Mouse (Mus musculus): ENCODE measurements around the gene Apoa2. TPM values are rescaled to one million over a fixed set of nuclear protein-coding genes. Genes with fewer than 3 reads are reported as not detected.

Gene Apoa2
- 4.0 and 5.1 TPM in 2 replicates for polyA plus RNA-seq (2015; fragmentation: Nextera tagmentation; extraction: Ambion mirVana)

DNA sequence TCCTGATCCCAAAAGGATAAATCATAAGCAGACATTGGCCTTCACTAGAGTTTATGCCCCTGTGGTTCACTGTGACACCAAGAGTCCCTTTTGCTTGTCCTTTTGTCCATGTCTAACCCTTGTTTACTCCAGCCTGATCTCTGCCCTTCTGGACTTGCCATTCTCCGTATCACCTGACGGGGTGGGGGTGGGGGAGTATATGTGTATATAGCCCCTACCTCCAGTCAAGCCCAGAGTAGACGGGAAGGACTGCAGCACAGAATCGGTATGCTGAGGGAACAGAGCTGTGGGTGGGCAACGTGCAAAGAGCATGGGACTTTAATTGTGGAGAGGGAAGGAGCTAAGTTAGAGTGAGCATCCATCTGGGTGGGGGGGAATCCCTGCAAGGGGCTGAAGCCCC lies at the start of gene Apoa2:
Apoa2 (plus strand) TSS at position 198 of the 400 bp plus-strand sequence.
- no peak for DNase-seq (ENCODE audit: low spot score)

DNA sequence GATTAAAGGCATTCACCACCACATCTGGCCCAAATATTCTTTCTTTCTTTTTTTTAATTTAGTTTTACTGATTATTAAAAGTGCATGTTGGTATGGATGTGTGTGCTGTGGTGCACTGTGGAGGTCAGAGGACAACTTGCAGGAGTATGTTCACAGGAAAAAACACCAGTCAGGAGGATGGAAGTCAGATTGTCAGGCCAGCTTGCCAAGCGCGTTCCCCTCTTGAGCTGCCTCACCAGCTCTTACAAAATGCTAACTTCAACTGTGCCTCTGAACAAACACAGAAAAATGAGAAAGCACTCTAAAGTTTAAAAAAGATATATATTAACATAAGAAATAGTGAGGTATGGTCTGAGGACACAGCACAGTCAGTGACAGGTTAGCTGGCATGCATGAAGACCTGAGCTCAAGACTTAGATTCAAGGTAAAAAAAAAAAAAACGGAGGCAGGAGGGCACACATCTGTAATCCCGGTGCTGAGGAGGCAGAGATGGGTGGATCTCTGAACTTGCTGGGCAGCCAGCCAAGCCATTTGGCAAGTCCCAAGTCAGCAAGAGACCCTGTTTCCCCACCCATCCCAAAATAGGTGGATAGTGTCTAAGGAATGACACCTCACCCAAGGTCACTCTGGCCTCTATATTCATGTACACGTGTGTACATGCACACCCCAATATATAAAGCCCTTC lies 45.2 kb upstream of the Apoa2 start:
- DNase-seq (ENCODE audit: low spot score), result no peak

DNA sequence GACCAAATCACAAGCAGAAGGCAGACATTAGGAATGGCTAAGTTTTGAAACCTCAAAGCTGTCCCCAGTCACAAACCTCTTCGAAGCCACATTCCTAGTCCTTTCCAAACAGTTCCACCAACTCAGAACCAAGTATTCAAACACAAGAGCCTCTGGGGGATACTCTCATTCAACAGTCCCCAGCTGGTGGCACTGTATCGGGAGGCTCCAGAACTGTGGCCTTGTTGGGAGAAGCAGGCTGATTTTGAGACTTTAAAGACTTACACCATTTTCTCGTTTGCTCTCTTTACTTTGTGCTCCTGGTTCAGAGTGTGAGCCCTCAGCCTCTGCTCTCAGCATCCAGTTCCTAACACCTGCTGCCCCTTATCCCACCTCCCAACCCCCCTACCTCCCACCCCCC lies 41.8 kb upstream of the Apoa2 start:
- no peak for DNase-seq (ENCODE audit: low spot score)

GRCm38 (mm10) chr1:171183620-171184019 lies 41.2 kb upstream of the Apoa2 start:
- DNase-seq (ENCODE audit: low spot score), result no peak

- peak; percentile 25 for DNase-seq (ENCODE audit: low spot score)
These were observed 40.5 kb upstream of the Apoa2 start for GRCm38 (mm10) chr1:171184314-171184713.

DNA sequence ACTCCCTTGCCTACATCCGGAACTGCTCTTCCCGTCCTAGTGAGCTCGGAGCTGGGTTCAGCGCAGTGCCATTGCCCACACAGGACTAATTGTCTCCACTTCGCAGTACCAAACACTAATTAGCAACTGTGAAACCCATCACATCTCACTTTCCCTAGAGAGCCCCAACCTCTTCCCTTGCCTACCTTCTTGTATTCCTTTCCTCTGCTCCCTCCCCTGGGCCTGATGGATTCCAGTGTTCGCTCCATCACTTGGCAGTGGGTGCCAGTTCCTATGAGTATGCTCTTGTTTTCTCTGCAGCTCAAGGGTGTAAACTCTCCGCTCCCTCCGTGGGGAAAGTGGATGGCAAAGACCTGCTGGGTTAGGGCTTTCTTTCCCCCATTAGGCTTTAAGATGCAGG lies 39.2 kb upstream of the Apoa2 start:
- DNase-seq (ENCODE audit: low spot score), result no peak

- DNase-seq (ENCODE audit: low spot score), result no peak
These were observed 36.8 kb upstream of the Apoa2 start for GRCm38 (mm10) chr1:171187851-171188700.

DNA sequence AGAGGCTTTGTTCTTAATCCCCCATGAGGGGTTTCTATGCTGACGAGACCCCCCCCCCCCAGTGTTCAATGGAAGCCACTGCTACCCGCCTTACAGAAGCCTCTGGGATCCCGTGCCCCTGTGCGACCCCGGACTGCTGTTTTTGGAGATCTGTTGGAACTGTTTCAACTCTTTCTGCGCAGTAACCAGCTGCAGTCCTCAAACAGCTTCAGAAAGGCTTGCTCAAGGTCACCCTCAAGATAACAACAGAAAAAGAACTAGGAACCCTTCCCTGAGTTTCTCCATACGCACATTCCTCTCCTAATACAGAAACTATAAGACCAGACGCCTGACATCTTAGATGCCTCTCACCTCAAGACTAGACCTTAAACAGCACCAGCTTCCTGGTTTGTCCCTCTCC lies 35.8 kb upstream of the Apoa2 start:
- no peak for DNase-seq (ENCODE audit: low spot score)

DNA sequence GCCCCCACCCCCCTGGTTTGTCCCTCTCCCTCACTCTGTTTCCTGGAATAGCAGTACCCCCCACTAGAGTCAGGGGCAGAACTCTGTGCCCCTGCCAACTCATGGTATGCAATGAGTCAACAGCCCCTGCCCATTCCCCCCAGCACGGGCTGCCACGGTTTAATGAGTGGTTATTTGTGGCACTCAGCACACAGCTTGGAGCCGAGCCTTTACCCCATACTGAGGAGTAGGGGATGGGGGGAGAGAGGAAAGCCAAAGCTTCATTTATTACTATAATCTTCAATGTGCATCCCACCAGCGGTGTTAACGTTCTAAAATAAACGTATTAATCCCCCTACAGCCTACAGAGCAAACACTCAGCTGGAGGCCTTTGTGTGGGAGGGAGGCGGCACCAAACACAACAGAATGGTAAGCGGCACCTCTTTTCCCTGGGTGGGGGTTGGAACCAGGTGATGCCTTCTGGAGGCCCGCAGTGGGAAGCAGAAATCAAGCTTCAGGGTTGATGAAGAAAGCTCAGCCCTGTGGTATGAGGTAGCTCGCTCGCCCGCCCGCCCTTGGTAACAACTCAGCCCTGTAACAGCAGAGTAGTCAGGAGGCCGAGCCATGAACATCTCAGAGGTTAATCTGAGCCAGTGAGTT lies 35.3 kb upstream of the Apoa2 start:
- no peak for DNase-seq (ENCODE audit: low spot score)

- no peak for DNase-seq (ENCODE audit: low spot score)
These were observed 34.0 kb upstream of the Apoa2 start for GRCm38 (mm10) chr1:171190832-171191231.

DNA sequence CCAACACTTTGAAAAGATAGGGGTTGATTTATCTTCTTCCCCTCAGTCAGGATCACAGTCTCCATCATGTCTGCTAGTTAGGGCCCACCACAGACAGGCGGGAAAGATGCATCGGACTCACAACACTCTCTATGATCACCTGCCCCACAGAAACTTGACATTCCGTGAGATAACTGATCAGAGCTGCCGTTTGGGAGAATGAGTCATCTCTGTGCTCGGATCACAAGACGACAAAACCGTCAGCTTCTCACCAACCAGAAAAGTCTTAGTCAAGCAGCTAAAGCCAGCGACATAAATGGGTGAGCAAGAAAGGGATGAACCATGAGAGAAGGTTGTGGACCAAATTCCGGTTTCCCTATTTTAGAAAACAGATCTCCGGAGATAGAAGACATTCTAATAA lies 32.6 kb upstream of the Apoa2 start:
- no peak for DNase-seq (ENCODE audit: low spot score)

DNA sequence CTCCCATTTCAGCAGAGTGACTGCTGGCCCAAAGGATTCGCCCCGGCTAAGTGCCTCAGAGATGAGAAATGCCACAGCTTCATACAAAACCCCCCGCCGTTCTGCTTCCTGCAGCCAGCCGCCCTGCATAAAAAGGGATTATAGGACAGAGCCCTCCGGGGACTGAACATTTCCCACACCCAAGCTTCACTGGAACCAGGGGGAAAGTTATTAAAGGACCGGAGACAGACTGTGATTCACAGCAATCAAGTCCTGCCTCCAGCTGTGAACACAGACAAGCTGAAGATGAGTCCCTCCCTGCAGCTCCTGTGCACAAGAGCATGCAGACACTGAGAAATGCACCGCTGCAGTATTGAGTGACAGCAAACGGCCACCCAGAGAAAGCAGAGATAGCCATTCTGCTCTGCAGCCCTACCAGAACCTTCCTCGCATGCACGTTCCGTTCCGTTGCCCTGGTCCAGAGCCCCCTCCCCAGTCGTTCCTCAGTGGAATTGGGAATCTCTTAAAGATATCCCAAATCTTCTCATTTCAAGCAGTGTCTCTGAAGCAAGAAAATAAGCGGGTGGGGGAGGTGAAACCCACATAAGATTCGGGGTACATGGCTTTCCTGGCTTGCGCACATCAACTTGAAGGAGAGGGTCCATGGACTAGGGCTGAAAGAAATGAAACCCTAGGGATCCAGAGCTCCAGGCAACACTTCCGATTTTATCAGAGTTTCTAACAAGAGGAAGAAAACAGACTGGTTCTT lies 31.6 kb upstream of the Apoa2 start:
- DNase-seq (ENCODE audit: low spot score), result no peak

- DNase-seq (ENCODE audit: low spot score), result no peak
These were observed 30.7 kb upstream of the Apoa2 start for GRCm38 (mm10) chr1:171193911-171194830.

DNA sequence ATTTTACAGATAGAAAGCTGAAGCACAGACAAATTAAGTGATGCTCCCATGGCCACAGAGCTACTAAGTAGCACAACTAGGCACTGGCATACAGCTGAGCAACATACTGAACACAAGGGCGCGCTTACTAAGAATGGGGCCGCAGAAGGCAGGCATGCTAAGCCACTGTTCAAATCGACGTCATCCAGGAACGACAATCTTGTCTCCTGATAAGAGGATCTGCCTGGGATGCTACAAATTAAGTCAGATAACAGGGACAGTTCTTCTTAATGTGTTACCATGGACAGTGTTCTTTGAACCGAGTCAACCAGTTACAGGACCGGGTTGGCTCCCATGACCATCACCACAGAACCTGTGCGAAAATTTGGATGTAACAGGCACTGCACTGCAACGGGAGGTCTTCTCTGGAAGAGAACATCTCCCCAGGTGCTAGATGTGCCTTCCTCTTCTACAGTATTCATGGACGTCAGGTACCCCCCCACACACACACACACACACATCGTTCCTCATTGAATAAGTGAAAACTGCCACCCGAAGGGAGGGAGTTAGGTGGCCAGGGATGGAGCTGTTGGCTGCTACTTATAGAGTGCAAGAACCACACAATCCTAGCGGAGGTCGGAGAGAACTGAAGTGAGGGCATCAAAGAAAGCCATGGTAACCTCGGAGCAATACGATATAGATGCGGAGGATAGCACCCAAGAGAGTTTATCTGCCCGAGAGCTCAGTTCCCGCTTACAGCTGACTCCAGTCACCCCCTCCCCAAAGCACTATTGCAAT lies 29.6 kb upstream of the Apoa2 start:
- no peak for DNase-seq (ENCODE audit: low spot score)

- no peak for DNase-seq (ENCODE audit: low spot score)
These were observed 28.9 kb upstream of the Apoa2 start, which contains the start of gene Pcp4l1 for GRCm38 (mm10) chr1:171195887-171196397. Gene Pcp4l1 (minus strand): TSS chr1:171196268.

- DNase-seq (ENCODE audit: low spot score), result no peak
These were observed 25.3 kb upstream of the Apoa2 start for GRCm38 (mm10) chr1:171199532-171199931.

GRCm38 (mm10) chr1:171200769-171201168 lies 24.1 kb upstream of the Apoa2 start:
- DNase-seq (ENCODE audit: low spot score), result no peak

DNA sequence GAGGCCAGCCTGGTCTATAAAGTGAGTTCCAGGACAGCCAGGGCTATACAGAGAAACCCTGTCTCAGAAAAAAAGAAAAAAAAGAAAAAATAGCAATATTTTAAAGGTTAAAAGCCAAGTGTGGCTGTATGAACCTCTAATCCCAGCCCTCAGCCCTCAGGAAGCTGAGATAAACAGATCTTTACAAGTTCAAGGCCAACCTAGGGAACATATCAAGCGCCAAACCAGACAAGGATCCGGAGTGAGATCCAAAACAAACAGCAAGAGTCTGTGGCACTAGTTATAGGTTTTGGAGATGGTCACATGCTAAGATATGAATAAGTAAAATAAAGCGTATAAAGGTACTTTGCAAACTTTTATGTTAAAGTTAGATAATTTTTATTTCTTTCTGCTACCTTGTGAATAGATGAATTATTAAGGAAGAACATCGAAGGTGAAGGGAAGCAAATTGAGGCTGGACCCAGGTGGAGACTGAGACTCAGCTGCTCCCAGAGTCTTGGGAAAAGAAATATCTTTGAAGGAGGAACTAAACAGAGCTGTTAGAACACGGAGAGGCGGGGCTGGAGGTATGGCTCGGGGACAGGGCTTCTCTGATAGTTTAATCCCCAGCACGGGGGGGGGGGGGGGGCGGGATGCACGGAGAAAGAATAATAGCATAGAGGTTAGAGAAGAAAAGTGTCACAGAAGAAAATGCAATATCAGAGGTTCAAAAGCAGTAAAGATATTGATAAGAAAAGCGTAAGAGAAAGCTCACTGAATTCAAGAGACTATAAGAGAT lies 21.2 kb upstream of the Apoa2 start:
- no peak for DNase-seq (ENCODE audit: low spot score)

All from thymus, postnatal 0 days (tissue).